Mouse (Mus musculus): Measurements from ENCODE around the gene Aup1.

Gene Aup1

DNA sequence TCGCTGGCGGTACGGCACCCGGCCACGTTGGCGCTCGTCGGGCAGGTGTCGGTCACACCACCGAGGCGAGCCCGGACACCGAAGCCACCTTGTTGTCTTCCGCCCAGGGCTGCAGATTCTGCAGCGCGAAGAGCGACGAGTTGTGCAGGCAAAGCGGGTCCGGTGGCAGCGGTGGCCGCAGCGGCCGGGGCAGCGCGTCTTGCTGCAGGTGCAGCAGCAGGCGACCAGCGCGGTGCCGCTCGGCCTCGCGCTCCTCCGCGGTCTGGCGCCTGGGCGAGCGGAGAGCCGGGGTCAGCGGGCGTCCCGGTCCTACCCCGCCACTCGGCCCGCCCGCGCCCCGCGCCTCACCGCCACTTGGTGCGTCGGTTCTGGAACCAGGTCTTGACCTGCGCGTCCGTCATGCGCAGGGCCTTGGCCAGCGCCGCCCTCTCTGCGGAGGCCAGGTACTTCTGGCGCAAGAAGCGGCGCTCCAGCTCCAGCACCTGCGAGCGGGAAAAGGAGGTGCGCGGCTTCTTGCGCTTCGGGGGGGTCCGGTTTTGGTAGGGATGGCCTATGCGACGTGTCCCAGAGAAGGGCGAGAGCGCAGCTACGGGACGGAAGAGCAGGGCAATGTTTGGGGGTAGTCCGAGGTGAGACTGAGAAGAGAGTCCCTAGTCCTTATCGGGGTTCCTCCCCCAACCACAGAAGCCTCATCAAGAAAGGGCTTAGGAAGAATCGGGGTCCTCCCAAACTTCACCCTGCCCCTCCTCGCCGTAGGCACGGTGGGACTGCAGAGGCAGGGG lies 14.6 kb downstream of the Aup1 start:
- DNase-seq (ENCODE audit: low spot score in 2 of 2): no peak

DNA sequence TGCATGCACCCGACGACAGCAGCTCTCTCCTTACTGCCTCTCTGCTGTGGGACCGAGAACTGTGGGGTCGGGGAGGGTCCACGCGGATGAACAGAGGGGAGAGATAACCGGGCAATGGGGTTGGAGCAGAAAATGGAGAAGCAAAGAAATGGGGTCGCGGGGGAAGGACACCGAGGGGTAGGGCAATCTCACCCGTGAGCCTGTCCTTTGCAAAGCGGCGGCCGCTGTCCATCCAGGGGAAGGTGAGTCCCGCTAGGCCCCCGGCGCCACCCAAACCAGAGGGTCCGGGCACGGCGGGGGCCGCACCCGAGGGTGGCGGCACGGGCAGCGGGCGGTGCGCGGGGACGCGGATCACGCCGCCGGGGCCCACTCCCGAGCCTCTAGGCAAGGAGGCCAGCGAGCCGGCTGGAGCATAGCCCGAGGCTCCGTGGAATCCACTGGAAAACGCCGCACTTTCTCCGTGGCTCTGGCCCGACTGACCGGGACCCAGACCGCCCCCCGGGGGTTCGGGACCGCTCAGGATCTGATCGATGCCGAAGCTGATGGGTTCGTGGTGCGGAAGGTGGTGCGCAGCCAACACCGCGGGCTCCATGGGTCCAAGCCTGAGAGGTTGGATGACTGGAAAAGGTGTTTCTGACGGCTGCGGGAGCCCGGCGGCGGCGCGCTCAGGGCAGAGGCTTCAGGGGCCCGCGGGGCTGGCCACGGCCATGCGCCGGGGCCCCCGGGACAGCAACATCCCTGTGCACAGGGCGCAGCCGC lies 15.3 kb downstream of the Aup1 start:
- DNase-seq (ENCODE audit: low spot score in 2 of 2): no peak

DNA sequence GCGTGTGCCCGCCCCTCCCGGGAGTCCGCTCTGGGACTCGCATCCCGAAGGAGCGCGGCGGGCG lies 15.8 kb downstream of the Aup1 start, which contains the start of gene Tlx2:
TSS of gene Tlx2 (minus strand) at position 47 of the 64 bp plus-strand sequence.
- no peak for DNase-seq (ENCODE audit: low spot score in 2 of 2)

DNA sequence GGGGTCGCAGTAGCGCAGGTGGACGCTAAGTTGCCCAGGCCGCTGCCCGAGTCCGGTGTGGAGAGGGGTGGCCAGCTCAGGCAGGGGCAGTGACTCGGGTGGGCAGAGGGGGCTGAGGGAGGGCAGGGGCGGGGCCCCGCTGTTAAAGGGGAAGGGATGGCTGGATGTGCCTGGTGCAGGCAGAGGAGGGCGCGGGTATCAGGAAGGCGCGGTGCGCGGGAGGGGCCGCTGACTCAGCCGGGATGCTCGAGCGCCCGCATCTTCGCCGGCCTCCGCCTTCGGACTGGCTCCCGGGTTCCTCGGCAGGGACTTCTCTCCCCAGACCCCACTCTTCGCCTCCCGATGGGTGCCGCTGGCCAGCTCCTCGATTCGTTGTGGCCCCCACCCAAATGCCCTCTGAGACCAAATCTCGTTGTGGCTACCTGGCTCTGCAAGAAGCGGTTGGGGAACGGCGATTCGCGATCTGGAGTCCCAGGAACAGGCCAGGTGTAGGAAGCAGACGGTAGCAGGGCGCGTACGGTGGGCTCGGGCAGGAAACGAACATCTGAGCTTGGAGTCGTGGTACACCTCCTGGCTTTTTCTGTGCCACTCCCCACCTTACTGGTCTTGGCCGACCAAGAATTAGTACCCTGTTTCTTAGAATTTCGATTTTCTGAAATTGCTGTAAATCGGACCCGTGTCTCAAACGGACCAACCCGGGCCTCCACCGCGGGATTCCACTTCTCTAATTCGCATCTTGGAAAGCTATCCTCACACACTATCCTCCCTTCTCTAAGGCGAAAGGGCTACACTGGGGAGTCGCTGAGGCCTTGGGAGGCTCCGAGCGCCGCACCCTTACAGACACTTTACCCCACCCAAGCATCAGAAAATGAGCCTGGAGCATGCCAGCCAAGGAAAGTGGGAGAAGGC lies 16.2 kb downstream of the Aup1 start:
- DNase-seq (ENCODE audit: low spot score in 2 of 2): peak in 1 of 2 experiments; percentile 44

DNA sequence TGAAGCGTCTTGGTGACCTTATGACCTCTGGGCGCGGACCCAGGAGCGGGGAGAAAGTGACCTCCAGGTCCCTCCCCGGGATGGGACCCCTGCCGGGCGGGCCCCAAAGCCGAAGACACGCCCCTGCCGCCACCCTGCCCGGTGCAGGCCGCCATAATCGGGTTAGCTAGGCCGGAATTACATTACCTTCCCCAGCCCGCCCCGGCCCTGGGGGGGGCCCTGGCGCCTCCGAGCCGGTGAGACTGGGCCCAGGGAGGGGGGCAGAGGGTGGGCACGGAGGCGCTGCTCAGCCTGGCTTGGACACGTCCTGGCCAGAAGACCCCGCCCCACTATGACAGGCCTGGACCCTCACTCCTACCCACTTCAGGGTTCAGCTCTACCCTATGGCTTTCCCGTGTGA lies 16.9 kb downstream of the Aup1 start:
- no peak for DNase-seq (ENCODE audit: low spot score in 2 of 2)

DNA sequence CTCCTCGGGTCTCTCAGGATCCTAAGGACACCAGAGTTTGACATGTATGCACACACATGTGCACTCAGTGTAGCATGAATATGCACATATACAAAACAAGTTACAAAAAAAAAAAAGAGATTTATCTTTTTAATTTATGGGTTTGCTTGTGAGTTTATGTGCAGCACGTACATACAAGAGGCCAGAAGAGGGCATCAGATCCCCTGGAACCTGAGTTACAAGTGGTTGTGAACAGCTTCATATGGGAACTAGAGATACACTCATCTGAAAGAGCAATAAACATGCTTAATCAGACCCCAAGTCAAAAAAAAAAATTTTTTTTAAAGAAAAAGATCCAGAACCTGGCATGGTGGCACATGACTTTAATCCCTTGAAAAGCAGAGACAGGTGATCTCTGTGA lies 20.7 kb downstream of the Aup1 start:
- peak in 1 of 2 experiments; percentile 22 for DNase-seq (ENCODE audit: low spot score in 2 of 2)

DNA sequence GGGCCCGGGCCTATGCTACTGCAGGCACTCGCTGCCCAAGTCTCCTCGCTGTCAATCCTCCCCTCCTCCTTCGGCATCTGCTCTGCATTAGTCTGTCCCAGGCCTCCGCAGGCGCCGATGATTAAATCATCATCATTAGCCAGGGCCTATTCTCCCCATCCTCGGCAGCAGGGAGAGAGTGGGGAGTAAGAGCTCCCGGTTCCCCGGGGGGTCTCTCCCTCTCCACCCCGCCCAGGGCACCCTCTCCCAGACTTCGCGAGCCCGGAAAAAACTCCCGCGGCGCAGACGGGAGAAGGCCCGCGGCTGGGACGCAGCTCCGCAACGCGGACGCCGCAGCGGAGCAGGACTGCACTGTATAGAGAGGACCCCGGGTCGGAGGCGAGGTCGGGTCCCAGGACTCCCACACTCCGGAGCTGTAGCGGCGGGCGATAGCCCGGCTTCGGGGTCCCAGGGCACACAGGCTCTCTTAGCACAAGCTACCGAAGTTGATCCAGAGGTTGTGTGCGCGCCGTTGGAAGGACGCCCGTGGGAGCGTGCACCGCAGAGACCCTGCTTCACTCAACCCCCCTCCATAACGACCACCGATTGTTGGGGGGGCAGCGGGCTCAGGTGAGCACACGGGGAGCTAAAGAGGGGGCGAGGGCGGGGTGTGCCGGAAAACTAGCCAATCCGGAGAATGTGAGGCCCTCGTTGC lies 23.5 kb downstream of the Aup1 start, which contains the start of gene Pcgf1:
TSS of gene Pcgf1 (plus strand) at position 240 of the 694 bp plus-strand sequence.
- no peak for DNase-seq (ENCODE audit: low spot score in 2 of 2)

DNA sequence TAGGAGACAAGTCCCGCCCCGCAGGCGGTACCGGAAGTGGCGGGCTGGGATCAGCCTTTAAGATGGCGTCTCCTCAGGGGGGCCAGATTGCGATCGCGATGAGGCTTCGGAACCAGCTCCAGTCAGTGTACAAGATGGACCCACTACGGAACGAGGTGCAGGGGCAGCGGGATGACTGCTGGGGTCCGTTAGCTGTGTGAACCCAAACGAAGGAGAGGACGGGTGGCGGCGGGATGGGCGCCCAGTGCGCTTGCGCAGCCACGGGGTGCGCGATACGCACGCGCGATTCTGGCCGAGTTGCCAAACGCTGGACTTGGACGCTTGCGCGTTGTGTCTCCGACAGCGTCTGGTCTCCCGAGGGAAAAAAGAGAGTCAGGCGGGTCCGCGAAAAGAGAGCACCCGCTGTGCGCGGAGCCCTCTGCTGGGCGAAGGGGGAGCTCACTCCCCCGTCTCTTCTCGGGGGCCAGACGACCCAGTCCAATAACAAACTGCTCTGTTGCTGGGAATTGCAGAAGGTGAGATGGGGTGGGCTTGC lies 24.1 kb downstream of the Aup1 start:
- peak; percentile 99 for DNase-seq (ENCODE audit: low spot score in 2 of 2)

DNA sequence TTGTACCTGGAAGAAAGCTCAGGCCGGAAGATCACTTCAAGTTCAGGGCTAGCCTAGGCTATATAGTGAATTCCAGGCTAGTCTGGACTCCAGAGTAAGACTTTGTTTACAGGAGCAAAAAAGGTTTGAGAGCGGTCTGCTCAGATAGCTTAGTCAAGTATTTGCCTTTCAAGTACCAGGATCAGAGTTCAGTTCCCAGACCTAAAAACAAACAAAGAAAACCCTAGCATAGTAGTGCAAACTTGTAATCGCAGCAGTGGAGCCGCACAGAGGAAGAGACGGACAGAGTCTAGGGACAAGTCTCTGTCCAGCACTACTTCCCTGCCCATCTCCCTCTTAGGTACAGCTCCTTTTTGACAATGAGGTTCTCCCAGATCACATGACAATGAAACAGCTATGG lies 25.9 kb downstream of the Aup1 start:
- DNase-seq (ENCODE audit: low spot score in 2 of 2): no peak

DNA sequence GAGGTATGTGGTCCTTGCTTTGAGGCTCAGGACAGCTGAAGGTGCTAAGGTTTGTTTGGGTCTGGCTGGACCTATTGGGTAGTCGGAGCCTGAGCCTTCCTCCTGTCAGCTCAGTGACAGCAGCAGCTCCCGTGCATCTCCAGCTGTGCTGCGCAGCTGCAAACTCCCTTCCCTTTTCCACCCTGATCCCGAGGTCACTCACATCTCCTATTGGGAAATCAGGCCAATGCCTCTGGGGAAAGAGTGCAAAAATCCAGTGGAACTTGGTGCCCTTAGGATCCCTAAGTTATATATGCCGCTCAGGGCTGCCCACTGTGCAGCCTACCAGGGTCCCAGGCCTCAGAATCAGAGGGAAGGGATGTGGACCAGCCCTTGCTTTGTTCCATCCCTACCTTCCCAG lies 29.2 kb downstream of the Aup1 start:
- no peak for DNase-seq (ENCODE audit: low spot score in 2 of 2)

DNA sequence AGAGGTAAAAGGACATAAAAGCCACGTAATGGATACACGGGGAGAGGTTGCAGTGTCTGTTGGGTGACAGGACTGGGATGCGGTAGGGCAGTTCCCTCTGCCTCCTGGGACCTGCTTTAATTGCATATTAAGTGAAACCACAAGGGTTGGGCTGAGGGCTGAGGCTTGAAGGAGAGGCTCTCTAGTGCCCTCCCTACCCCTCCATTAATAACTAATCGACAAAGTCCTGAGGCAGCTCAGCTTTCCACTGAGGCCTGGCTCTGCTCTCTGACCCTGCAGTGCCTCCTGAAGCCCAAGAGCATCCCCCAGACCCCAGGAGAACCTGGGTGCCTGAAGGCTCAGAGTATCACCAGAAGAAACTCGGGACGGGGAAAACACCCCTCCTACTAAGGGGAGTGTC lies 30.2 kb downstream of the Aup1 start:
- no peak for DNase-seq (ENCODE audit: low spot score in 2 of 2)

DNA sequence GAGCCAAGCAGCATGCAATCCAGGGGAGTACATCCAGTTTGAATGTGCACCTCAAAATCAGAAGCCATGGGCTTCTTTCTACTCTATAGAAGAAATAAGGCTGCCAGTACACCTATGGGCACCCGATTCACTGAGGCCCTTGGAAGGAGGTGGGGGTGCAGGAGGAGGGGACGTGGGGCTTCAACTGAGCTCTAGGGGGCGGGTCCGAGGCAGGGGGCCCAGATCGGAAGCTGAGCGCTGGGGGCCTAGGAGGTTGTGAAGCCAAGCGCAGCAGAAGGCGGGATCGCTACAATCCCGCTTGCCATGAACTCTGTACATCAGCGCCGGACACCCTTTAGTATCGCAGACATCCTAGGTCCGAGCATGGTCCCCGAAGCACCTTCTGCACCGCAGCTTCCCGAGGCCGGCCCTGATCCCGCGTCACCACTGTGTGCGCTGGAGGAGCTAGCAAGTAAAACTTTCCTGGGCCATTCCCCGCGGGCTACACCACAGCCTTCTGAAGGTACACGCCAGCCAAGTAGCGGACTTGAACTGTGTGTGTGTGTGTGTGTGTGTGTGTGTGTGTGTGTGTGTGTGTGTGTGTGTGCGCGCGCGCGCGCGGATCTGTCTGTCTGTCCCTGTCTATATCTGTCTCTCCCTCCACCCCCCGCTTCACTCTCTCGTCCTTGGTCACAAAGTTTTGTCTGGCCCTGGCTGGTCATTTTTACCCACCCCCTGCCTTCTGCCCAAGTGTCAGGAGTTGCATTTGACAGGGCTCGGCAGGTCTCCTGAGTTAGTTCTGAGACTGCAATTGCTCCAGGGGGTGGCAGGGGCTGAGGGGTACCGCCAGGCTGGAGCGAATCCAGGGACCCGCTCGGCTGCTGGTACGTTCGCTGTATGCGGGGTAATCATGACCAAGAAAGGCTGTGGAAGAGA lies 32.1 kb downstream of the Aup1 start, which contains the start of gene Lbx2:
TSS of gene Lbx2 (plus strand) at position 247 of the 915 bp plus-strand sequence.
- DNase-seq (ENCODE audit: low spot score in 2 of 2): no peak

DNA sequence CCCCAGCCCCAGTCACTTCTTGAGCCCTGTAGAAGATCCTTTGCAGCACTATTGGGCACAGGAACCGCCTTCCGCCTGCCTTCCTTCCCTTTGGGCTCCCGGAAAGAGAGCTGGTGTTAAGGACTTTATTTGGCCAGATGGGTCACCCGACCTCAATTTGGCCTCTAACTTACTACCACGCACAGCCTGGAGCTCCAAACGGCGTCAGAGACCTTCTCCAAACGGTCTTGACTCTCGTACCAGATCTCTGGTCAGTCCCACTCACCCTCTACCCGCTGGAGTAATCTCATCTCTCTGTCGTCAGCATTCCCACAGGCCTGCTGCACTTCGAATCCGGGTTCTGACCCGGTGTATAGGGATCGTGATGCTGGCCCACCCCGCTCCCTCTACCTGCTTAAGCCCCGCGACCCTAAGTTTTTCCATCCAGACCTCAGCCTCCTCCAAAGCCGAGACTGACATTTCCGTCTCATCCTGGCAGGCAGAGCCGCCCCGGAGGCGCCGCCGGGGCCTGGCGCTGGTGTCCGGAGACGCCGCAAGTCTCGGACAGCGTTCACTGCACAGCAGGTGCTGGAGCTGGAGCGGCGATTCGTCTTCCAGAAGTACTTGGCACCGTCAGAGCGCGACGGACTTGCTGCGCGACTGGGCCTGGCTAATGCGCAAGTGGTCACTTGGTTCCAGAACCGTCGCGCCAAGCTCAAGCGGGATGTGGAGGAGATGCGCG lies 33.0 kb downstream of the Aup1 start:
- DNase-seq (ENCODE audit: low spot score in 2 of 2): no peak

DNA sequence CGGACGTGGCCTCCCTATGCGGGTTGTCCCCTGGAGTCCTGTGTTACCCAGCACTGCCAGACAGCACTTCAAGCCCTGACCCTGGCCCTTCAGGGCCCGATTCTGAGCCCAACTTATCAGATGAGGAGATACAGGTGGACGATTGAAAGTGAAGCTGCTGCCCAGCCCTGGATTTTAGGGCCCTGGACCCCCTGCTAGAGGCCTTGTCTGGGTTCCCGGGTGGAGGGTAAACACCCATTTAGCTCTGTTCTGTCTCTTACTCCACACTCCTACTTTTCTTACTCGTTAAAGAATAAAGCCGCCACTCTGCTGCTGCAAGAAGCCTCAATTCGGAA lies 33.6 kb downstream of the Aup1 start:
- no peak for DNase-seq (ENCODE audit: low spot score in 2 of 2)

DNA sequence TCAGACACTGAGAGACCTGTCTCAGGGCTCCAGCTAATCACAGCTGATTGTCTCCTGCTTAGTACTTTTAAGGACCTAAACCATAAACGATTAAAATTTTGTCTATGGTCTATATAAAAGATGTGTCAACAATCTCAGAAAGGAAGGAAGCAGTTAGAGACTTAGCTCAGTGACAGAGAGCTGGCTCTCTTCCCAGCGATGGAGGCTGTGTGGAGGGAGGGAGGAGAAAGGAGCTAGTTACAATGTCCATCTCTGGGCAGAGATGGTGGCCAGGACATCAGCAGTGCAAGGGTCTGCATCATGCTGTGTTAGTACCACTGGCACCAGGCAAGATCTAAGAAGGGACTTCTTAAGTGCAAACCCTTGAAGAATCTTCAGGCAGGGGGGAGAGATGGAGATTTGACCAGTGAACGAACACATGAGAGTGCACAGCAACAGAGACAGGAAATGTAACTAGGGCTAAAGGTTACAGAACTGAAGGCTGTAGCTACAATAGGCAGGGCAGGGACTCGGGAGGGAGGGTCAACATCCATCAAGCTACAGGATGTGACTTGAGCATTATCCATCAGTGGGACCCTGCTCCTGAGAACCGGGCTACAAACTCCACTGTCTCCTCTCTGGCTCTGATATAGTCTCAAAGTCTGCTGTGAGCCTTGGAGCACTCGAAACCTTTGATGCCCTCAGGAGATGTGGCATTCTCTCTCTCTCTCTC lies 38.3 kb downstream of the Aup1 start:
- no peak for DNase-seq (ENCODE audit: low spot score in 2 of 2)

DNA sequence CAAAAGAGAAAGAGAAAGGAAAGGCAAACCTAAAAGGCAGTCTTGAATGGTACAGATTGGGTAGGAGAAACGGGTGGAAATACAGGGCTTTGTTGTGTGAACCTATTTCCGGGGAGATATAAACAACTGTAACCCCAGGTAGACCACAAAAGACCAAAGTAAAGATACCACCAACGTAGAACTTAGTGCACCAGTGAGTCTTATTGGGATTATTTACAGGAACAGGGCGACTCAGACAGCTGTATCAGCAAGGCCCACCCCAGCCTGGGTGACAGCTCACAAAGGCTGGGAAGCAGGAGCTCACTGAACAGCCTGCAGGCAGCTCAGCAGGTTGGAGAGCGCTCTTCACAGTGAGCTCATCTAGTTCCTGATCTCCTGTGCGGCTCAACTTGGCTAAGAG lies 41.6 kb downstream of the Aup1 start:
- DNase-seq (ENCODE audit: low spot score in 2 of 2): no peak

DNA sequence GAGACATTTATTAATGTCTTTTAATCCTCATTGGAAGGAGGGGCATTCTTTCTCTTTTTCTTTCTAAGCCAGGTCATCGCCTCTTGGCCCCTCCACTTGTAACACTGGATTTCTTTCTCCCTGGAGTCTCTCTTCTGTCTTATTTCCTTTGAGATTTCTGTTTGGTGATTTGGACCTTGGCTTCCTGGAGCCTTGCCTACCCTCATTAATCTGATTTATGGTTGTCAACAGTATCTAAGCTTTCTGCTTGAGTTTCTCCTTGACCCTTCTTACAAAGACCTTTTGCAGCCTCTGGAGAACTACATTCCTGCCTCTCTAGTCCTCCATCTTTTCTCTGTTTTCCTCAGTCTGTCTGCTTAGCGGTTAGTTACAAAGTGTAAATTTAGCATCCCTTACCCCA lies 44.1 kb downstream of the Aup1 start:
- no peak for DNase-seq (ENCODE audit: low spot score in 2 of 2)

DNA sequence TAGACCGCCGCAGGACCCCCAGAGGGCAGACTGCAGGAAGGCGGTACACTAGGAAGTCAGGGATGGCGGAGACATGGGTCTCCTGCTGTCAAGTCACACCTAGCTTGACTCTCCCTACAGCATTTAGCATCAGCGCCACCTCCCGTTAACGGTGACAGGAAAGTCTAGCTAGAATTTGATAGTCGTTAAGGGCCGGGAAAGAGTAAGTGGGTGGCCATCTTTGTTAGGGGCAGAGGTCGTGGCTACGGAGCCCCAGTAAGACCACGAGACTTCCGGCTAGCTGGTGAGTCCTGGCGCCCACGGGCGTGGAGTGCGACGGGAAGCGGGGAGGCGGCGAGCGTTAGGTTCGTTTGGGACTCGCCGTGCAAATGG lies 47.0 kb downstream of the Aup1 start, which contains the start of the genes Ccdc142 and Gm42688:
TSS of gene Ccdc142 (plus strand) at position 286 of the 372 bp plus-strand sequence.
TSS of gene Gm42688 (plus strand) at position 302 of the 372 bp plus-strand sequence.
- DNase-seq (ENCODE audit: low spot score in 2 of 2): peak; percentile 78 to 84
